Mouse (Mus musculus) olfactory bulb, adult 2 months (tissue): ENCODE measurements around the gene Stpg3.

Experiments
- CTCF ChIP-seq: fragments of 200-500 bp; IDR thresholded peaks from 2 replicates; pipeline ENCODE4 v1.5.1; 2012; ENCODE audit warnings: low read depth, mild to moderate bottlenecking, low read length, moderate library complexity; ENCODE audit not compliant: insufficient read depth
- POLR2A ChIP-seq: fragments of 200-500 bp; IDR thresholded peaks from 2 replicates; pipeline ENCODE4 v1.6.1; 2012; ENCODE audit warnings: mild to moderate bottlenecking, low read depth, low read length, moderate library complexity; ENCODE audit not compliant: insufficient read depth

GRCm38 (mm10) chr2:25234050-25234449 lies 19.6 kb upstream of the Stpg3 start, which contains the start of gene Slc34a3:
- TF ChIP-seq CTCF (no peak), POLR2A (no peak)
